Mouse (Mus musculus) adrenal gland, postnatal 36 days (tissue): Measurements from ENCODE around the gene Mrps7. TPM values are rescaled to one million over a fixed set of nuclear protein-coding genes. Genes with fewer than 3 reads are reported as not detected.

Experiments
- DNase-seq, 2 experiments: peaks; one replicate each; pipeline ENCODE4 v3.0.0; 2021; ENCODE audit warnings: mixed read lengths in 1 of 2
- total RNA-seq, 2 experiments: library from RNA; stranded (reverse); gene quantifications; 2 replicates each; pipeline ENCODE4 v1.2.3; 2021

Gene Mrps7
- total RNA-seq, 2 experiments from 2014 or later, result 97.7 to 102 TPM

- no peak for DNase-seq
Observed at GRCm38 (mm10) chr11:115608421-115609399, 5.0 kb downstream of the Mrps7 start.

- no peak for DNase-seq
Observed at GRCm38 (mm10) chr11:115609576-115609975, 5.9 kb downstream of the Mrps7 start.

- peak; percentile 40 to 49 for DNase-seq
Observed at GRCm38 (mm10) chr11:115611173-115611572, 7.4 kb downstream of the Mrps7 start.

- DNase-seq, result peak; percentile 92
Observed at GRCm38 (mm10) chr11:115612059-115612409, 8.3 kb downstream of the Mrps7 start.

GRCm38 (mm10) chr11:115612410-115613137 is 8.8 kb downstream of the Mrps7 start, which contains the start of gene Mif4gd:
TSS of gene Mif4gd (minus strand) at chr11:115612969.
- peak; percentile 96 for DNase-seq

GRCm38 (mm10) chr11:115613138-115613945 is 9.6 kb downstream of the Mrps7 start:
- DNase-seq, result no peak

- no peak for DNase-seq
Observed at GRCm38 (mm10) chr11:115614346-115615107, 10.8 kb downstream of the Mrps7 start.

- peak; percentile 73 to 75 for DNase-seq
Observed at GRCm38 (mm10) chr11:115615108-115615825, 11.5 kb downstream of the Mrps7 start.

GRCm38 (mm10) chr11:115615875-115616274 is 12.2 kb downstream of the Mrps7 start:
- DNase-seq, result peak; percentile 66 to 70

GRCm38 (mm10) chr11:115616371-115616770 is 12.6 kb downstream of the Mrps7 start:
- DNase-seq, result no peak

- DNase-seq, result peak; percentile 81 to 86
Observed at GRCm38 (mm10) chr11:115616893-115617292, 13.2 kb downstream of the Mrps7 start.

- DNase-seq, result no peak
Observed at GRCm38 (mm10) chr11:115618001-115618400, 14.3 kb downstream of the Mrps7 start.

GRCm38 (mm10) chr11:115618732-115619516 is 15.2 kb downstream of the Mrps7 start:
- no peak for DNase-seq

- no peak for DNase-seq
Observed at GRCm38 (mm10) chr11:115619949-115620348, 16.2 kb downstream of the Mrps7 start.

GRCm38 (mm10) chr11:115623487-115624070 is 19.9 kb downstream of the Mrps7 start:
- DNase-seq, result peak in 1 of 2 experiments; percentile 39

- peak; percentile 22 to 61 for DNase-seq
Observed at GRCm38 (mm10) chr11:115625877-115626276, 22.2 kb downstream of the Mrps7 start.

- DNase-seq, result no peak
Observed at GRCm38 (mm10) chr11:115626824-115627616, 23.3 kb downstream of the Mrps7 start.

- DNase-seq, result peak; percentile 99 to 100
Observed at GRCm38 (mm10) chr11:115627705-115628464, 24.2 kb downstream of the Mrps7 start, which contains the start of gene Slc25a19. TSS of gene Slc25a19 (minus strand) at chr11:115628295.
